Mouse (Mus musculus): ENCODE data around the gene St14. TPM values are rescaled to one million over a fixed set of nuclear protein-coding genes. Genes with fewer than 3 reads are reported as not detected.

Gene St14
- polyA plus RNA-seq, 1 experiment = 0.14 TPM

DNA sequence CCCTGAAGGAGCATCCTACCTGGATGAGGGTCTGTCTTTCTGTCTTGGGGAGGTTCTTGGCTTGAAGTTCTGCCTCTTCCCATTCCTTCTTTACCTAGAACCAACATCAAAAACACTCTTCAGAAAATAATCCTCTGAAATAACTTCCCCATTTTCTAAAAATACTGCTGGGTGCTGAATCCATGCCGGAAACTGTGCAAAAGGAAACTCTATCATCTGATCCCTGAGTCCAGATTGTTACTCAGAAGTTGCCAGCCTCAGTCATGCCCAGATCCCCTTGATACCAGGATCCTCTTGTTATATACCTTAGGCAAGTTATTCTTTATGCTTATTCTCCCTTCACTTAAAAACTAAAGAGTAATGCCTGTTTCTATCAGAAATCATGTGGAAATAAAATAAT, 31.7 kb upstream of the St14 start:
- no peaks in the 10 kb centered on the region for H3K27me3 ChIP-seq (ENCODE audit: control insufficient read depth, insufficient read depth, low read length)
- H3K36me3 ChIP-seq (ENCODE audit: control insufficient read depth, insufficient read depth, low read length) = peaks cover 3% of the 10 kb centered on the region
- H3K4me1 ChIP-seq (ENCODE audit: control insufficient read depth, insufficient read depth, low read length) = no peaks in the 10 kb centered on the region
- TF ChIP-seq CTCF (IDR thresholded peaks at IDR 0.05; ENCODE audit: control insufficient read depth, insufficient read depth, insufficient replicate concordance, low read depth, low read length) = no peak
- no peak for TF ChIP-seq POLR2A (IDR thresholded peaks at IDR 0.05; ENCODE audit: control insufficient read depth, low read depth, low read length)
- H3K4me3 ChIP-seq (ENCODE audit: control insufficient read depth, low read depth, low read length) = no peak overlapping the region
- H3K27ac ChIP-seq (ENCODE audit: control insufficient read depth, insufficient read depth, low read depth, low read length) = no peak overlapping the region

DNA sequence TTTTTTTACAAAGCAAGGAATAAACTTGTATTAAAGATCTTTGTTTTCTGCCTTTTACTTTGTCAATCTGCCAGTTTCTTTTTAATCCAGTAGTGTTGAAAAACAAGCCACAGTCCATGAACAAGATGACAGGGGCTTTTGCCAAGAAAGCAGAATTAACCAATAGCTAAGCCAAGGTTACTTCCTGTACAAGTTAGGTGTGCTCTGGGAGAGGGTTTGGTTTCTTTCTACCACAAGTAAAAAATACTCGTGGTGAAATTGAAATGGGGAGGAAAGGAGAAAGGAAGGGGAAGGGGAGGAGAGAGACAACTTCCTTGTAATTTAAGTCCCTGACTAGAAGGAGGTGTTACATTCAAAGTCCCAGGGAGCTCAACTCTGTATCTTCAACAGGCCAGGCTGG, 31.3 kb upstream of the St14 start:
- TF ChIP-seq POLR2A (IDR thresholded peaks at IDR 0.05; ENCODE audit: control insufficient read depth, low read depth, low read length) = no peak
- TF ChIP-seq CTCF (IDR thresholded peaks at IDR 0.05; ENCODE audit: control insufficient read depth, insufficient read depth, insufficient replicate concordance, low read depth, low read length) = no peak
- H3K4me1 ChIP-seq (ENCODE audit: control insufficient read depth, insufficient read depth, low read length) = no peaks in the 10 kb centered on the region
- no peaks in the 10 kb centered on the region for H3K27me3 ChIP-seq (ENCODE audit: control insufficient read depth, insufficient read depth, low read length)
- no peak overlapping the region for H3K27ac ChIP-seq (ENCODE audit: control insufficient read depth, insufficient read depth, low read depth, low read length)
- H3K36me3 ChIP-seq (ENCODE audit: control insufficient read depth, insufficient read depth, low read length) = peaks cover 1% of the 10 kb centered on the region
- no peak overlapping the region for H3K4me3 ChIP-seq (ENCODE audit: control insufficient read depth, low read depth, low read length)

DNA sequence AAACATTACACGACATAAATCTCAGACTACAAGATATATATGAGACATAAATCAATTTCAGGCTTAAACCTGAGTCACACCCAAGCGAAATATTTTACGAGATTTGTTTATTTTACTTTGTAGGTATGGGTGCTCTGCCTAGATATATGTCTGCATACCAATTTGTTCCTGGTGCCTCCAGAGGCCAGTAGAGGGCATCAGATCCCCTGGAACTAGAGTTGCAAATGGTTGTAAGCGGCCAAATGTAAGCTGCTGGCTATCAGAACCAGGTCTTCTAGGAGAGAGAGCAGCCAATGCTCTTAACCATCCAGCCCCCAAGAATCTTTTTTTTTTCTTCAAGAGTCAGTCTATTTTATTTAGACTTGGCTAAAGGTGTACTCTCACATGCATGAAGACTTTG, 28.3 kb upstream of the St14 start:
- Histone ChIP-seq H3K4me1 (ENCODE audit: control insufficient read depth, insufficient read depth, low read length) (no peaks in the 10 kb centered on the region), H3K36me3 (ENCODE audit: control insufficient read depth, insufficient read depth, low read length) (peaks cover 3% of the 10 kb centered on the region; the same call in 1 of the 2 replicates), H3K4me3 (ENCODE audit: control insufficient read depth, low read depth, low read length) (no peak overlapping the region), H3K27ac (ENCODE audit: control insufficient read depth, insufficient read depth, low read depth, low read length) (no peak overlapping the region), H3K27me3 (ENCODE audit: control insufficient read depth, insufficient read depth, low read length) (no peaks in the 10 kb centered on the region)
- TF ChIP-seq CTCF (IDR thresholded peaks at IDR 0.05; ENCODE audit: control insufficient read depth, insufficient read depth, insufficient replicate concordance, low read depth, low read length) = no peak
- no peak for TF ChIP-seq POLR2A (IDR thresholded peaks at IDR 0.05; ENCODE audit: control insufficient read depth, low read depth, low read length)

DNA sequence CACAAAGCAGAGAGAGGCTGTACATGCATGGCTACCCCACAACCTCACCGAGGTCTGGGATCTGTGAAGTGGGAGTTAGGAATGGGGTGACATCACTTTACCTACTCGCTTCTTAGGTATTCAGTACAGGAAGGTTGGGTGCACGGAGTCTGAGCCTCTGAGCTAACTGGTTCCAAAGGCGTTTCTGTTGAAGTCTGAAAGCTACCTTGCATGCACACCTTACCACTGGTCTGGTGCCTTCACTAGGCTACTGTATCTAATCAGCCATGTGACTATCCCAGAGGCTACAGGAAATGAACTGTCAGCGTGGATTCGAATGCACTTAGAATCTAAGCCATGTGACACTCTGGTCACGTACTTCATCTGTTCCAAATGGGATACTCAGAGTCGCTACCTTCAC, 24.9 kb upstream of the St14 start:
- peaks cover 3% of the 10 kb centered on the region for H3K36me3 ChIP-seq (ENCODE audit: control insufficient read depth, insufficient read depth, low read length)
- no peak overlapping the region for H3K27ac ChIP-seq (ENCODE audit: control insufficient read depth, insufficient read depth, low read depth, low read length)
- H3K27me3 ChIP-seq (ENCODE audit: control insufficient read depth, insufficient read depth, low read length) = no peaks in the 10 kb centered on the region
- no peak overlapping the region for H3K4me3 ChIP-seq (ENCODE audit: control insufficient read depth, low read depth, low read length)
- TF ChIP-seq POLR2A (IDR thresholded peaks at IDR 0.05; ENCODE audit: control insufficient read depth, low read depth, low read length) (no peak), CTCF (IDR thresholded peaks at IDR 0.05; ENCODE audit: control insufficient read depth, insufficient read depth, insufficient replicate concordance, low read depth, low read length) (no peak)
- H3K4me1 ChIP-seq (ENCODE audit: control insufficient read depth, insufficient read depth, low read length) = no peaks in the 10 kb centered on the region

DNA sequence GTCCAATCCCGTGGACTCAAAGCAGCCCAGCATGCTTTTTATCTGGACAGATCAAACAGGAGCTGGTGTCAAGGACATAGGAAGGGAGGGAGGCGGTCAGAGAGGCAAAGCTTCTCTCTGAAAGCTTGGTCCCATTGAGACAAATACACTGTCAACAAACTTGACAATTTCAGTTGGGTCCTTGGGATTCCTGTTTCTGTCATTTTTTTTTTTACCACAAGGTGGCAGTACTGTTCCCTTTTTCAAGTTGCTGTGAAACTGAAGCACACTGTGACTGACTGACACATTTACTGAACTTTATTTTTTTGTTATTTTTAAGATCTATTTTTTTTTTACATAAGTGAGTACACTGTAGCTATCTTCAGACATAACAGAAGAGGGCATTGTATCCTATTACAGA, 19.4 kb upstream of the St14 start:
- TF ChIP-seq CTCF (IDR thresholded peaks at IDR 0.05; ENCODE audit: control insufficient read depth, insufficient read depth, insufficient replicate concordance, low read depth, low read length) (no peak), POLR2A (IDR thresholded peaks at IDR 0.05; ENCODE audit: control insufficient read depth, low read depth, low read length) (no peak)
- Histone ChIP-seq H3K4me1 (ENCODE audit: control insufficient read depth, insufficient read depth, low read length) (no peaks in the 10 kb centered on the region), H3K36me3 (ENCODE audit: control insufficient read depth, insufficient read depth, low read length) (peaks cover 5% of the 10 kb centered on the region), H3K27ac (ENCODE audit: control insufficient read depth, insufficient read depth, low read depth, low read length) (no peak overlapping the region), H3K27me3 (ENCODE audit: control insufficient read depth, insufficient read depth, low read length) (no peaks in the 10 kb centered on the region), H3K4me3 (ENCODE audit: control insufficient read depth, low read depth, low read length) (no peak overlapping the region)

DNA sequence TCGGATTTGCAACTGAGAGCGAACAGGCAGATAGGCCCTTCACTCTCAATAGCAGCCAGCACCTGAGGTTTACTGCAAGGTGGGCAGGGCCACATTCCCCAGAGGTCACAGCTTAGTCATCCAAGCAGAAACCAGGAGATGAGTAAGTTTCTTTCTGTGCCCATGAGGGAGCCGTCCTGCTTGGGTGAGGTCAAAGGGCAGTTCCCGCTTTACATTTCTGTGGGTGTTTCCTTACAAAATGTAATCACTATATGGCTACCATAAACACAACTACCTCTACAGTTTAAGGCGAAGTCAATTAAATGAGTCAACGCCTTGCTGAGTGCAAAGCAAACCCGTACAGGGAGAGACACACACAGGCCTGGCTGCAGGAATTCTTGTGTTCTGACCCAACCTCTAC, 16.5 kb upstream of the St14 start:
- Histone ChIP-seq H3K4me1 (ENCODE audit: control insufficient read depth, insufficient read depth, low read length) (no peaks in the 10 kb centered on the region), H3K36me3 (ENCODE audit: control insufficient read depth, insufficient read depth, low read length) (peaks cover 3% of the 10 kb centered on the region; the same call in 1 of the 2 replicates), H3K4me3 (ENCODE audit: control insufficient read depth, low read depth, low read length) (no peak overlapping the region), H3K27ac (ENCODE audit: control insufficient read depth, insufficient read depth, low read depth, low read length) (no peak overlapping the region), H3K27me3 (ENCODE audit: control insufficient read depth, insufficient read depth, low read length) (no peaks in the 10 kb centered on the region)
- TF ChIP-seq CTCF (IDR thresholded peaks at IDR 0.05; ENCODE audit: control insufficient read depth, insufficient read depth, insufficient replicate concordance, low read depth, low read length) (no peak), POLR2A (IDR thresholded peaks at IDR 0.05; ENCODE audit: control insufficient read depth, low read depth, low read length) (no peak)

DNA sequence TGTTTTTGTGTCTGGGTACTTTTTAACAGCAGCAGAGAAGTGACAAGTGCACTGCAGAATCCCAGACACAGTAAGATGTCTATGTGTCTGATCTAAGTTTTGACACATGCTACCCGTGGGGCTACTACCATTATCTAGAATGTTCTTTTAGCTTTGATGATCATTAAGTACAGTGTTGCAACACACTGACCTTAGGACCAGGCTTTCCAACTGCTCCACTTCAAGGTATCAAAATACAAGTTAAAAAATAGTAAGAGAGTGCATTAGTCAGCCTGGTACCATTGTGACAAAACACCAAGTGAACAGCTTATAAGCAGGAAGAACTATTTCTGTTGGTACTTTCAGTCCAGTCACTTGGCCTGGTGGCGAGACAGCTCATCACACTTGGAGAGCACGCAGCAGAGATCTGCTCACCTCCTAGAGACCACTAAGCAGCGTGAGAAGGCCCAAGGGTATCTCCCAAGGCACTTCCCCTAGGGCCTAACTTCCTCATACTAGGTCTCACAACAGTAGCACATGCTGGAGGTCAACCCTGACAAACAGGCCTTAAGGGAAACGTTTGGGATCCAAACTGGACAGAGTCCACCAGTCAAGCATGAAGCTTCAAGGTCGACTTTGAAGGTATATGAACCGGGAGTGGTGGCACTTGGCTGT, 13.7 kb upstream of the St14 start:
- no peaks in the 10 kb centered on the region for H3K4me1 ChIP-seq (ENCODE audit: control insufficient read depth, insufficient read depth, low read length)
- H3K27ac ChIP-seq (ENCODE audit: control insufficient read depth, insufficient read depth, low read depth, low read length) = no peak overlapping the region
- H3K4me3 ChIP-seq (ENCODE audit: control insufficient read depth, low read depth, low read length) = no peak overlapping the region
- peaks cover 3% of the 10 kb centered on the region; the same call in 1 of the 2 replicates for H3K36me3 ChIP-seq (ENCODE audit: control insufficient read depth, insufficient read depth, low read length)
- H3K27me3 ChIP-seq (ENCODE audit: control insufficient read depth, insufficient read depth, low read length) = no peaks in the 10 kb centered on the region
- TF ChIP-seq CTCF (IDR thresholded peaks at IDR 0.05; ENCODE audit: control insufficient read depth, insufficient read depth, insufficient replicate concordance, low read depth, low read length) = no peak
- TF ChIP-seq POLR2A (IDR thresholded peaks at IDR 0.05; ENCODE audit: control insufficient read depth, low read depth, low read length) = no peak

Data from testis, adult 2 months (tissue).